Mouse (Mus musculus) thymus, adult 2 months (tissue): ENCODE data around the gene Nfat5. TPM values are rescaled to one million over a fixed set of nuclear protein-coding genes. Genes with fewer than 3 reads are reported as not detected.
A peak's percentile ranks its signal among the peaks of the same experiment; 100 is the strongest.

Experiments used
- DNase-seq: peaks from one replicate; pipeline ENCODE4 v3.0.0; 2021
- H3K27ac ChIP-seq: fragments of 200-500 bp; 2 replicates; pipeline ENCODE4 v1.5.1; 2012; ENCODE audit warnings: low read length, control low read depth; ENCODE audit not compliant: control insufficient read depth, insufficient read depth
- H3K27me3 ChIP-seq: fragments of 200-500 bp; 2 replicates; pipeline ENCODE4 v1.6.1; 2012; ENCODE audit warnings: mild to moderate bottlenecking, low read length, moderate library complexity, mixed read lengths; ENCODE audit not compliant: control insufficient read depth, insufficient read depth
- H3K36me3 ChIP-seq: fragments of 200-500 bp; 2 replicates; pipeline ENCODE4 v1.6.1; 2012; ENCODE audit warnings: mild to moderate bottlenecking, low read length, moderate library complexity; ENCODE audit not compliant: control insufficient read depth, insufficient read depth
- H3K4me1 ChIP-seq: fragments of 200-500 bp; replicated peaks from 2 replicates; pipeline ENCODE4 v1.6.1; 2012; ENCODE audit warnings: low read length; ENCODE audit not compliant: control insufficient read depth, insufficient read depth
- H3K4me3 ChIP-seq: fragments of 200-500 bp; 2 replicates; pipeline ENCODE4 v1.5.1; 2012; ENCODE audit warnings: mild to moderate bottlenecking, low read length, control low read depth, moderate library complexity; ENCODE audit not compliant: control insufficient read depth, insufficient read depth
- CTCF ChIP-seq: fragments of 200-500 bp; IDR thresholded peaks from 2 replicates; pipeline ENCODE4 v1.5.1; 2012; ENCODE audit warnings: mild to moderate bottlenecking, control low read depth, low read length, moderate library complexity, borderline replicate concordance; ENCODE audit not compliant: control insufficient read depth, poor library complexity, insufficient read depth; ENCODE audit errors: extremely low read depth
- POLR2A ChIP-seq: fragments of 200-500 bp; IDR thresholded peaks from 2 replicates; pipeline ENCODE4 v1.6.1; 2012; ENCODE audit warnings: mild to moderate bottlenecking, low read length, control low read depth, moderate library complexity; ENCODE audit not compliant: control insufficient read depth, poor library complexity, insufficient read depth; ENCODE audit errors: extremely low read depth
- WGBS: fragments of 180-500 bp; shearing (Covaris S2); methylation state at CpG from one replicate; pipeline ENCODE4 v1.1.7; 2018; 5-methylcytosine and 5-hydroxymethylcytosine counted together
- polyA plus RNA-seq: library from polyadenylated mRNA; depleted of rRNA; stranded (reverse); fragments of >200 nt; gene quantifications from 2 replicates; pipeline ENCODE4 v1.2.3, GENCODE M21; 2012; rRNA removed

The Nfat5 gene
- 36.0 and 40.3 TPM in 2 replicates for polyA plus RNA-seq

DNA sequence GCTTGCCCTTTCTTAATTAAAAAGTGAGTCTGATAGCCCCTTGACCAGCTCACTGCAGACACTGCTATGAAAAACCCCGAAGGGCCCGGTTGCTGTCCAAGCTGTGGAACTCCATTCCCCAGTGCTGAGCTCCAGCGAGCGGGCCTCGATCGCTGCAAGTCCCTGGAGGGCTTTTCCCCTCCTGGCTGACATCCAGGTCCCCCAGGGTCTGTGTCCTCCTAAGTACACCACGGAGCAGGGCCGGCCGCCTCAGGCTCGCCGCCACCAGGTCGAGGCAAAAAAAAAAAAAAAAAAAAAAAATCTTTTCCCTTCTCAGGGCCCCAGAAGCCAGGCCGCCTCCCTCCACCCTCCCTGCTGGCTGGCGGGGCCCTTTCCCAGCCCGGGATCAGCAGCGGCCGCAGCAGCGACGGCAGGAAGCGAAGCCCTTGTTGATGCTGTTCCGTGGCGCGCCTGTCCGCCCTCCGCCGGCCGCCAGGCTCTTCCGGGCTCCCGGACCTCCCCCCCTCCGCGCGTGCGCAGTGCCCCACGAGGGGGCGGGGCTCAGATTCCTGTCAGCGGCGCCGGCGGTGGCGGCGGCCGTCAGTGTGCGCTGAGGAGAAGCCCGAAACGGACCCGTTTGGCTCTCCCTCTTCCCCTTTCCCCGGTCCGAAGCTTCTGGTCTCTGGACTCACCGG lies at the start of gene Nfat5:
TSS of gene Nfat5 (plus strand) at position 543 of the 674 bp plus-strand sequence.
- Histone ChIP-seq H3K27me3 (no peaks in the 10 kb centered on the region), H3K4me3 (peak within 1 kb of the TSS; percentile 70), H3K36me3 (no peaks in the 10 kb centered on the region), H3K27ac (peak within 1 kb of the TSS; percentile 28), H3K4me1 (peaks cover 10% of the 10 kb centered on the region)
- TF ChIP-seq POLR2A (peak; percentile 92), CTCF (no peak)
- peak; percentile 98 for DNase-seq
- WGBS, result under 1% methylated on average over 49 of the region's 49 CpGs

DNA sequence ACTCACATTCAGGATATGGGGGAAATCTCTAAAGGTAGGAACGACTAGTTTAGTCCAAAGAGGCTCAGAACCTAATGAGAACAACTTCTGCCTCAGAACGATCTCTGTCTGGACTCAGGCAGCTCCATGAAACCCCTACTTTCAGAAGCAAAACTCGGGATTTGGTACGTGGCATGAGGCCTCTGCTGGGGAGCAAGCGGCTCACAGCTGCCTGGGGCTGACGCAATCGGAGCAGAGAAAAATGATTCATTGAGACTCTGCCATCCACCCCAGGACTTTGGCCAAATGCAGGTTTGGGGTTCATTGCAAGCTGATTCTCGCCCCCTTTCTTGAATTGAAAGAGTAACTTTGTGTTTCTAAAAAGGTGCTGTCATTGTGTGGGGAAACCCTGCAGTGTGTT lies 49.1 kb upstream of the Nfat5 start:
- TF ChIP-seq CTCF (no peak), POLR2A (no peak)
- no peaks in the 10 kb centered on the region for H3K27me3 ChIP-seq
- WGBS, result 92% methylated on average over 8 of the region's 8 CpGs
- H3K36me3 ChIP-seq, result no peaks in the 10 kb centered on the region
- H3K27ac ChIP-seq, result no peak overlapping the region
- H3K4me1 ChIP-seq, result peaks cover 3% of the 10 kb centered on the region
- H3K4me3 ChIP-seq, result no peak overlapping the region
- DNase-seq, result no peak

DNA sequence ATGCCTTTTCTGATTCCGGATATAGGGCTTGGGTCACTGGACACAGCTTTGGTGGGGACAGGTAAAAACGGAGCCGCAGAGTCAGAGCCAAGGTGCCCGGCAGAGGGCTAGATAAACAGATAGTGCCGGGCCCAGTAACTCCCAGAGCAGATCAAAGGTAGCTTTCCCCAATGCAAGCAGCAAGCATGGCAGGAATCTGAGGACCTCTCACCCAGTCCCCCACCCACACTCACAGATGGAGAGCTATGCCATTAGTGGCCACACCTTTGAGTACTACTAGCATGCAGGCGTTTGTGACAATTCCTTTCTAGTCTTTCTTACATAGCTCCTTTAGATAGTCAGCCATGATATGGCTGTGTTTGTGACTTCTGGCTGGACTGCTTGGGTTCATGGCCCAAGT lies 44.8 kb upstream of the Nfat5 start:
- Histone ChIP-seq H3K27ac (no peak overlapping the region), H3K36me3 (no peaks in the 10 kb centered on the region), H3K27me3 (no peaks in the 10 kb centered on the region), H3K4me1 (peaks cover 3% of the 10 kb centered on the region), H3K4me3 (no peak overlapping the region)
- 96% methylated on average over 6 of the region's 6 CpGs for WGBS
- DNase-seq, result no peak
- TF ChIP-seq POLR2A (no peak), CTCF (no peak)

DNA sequence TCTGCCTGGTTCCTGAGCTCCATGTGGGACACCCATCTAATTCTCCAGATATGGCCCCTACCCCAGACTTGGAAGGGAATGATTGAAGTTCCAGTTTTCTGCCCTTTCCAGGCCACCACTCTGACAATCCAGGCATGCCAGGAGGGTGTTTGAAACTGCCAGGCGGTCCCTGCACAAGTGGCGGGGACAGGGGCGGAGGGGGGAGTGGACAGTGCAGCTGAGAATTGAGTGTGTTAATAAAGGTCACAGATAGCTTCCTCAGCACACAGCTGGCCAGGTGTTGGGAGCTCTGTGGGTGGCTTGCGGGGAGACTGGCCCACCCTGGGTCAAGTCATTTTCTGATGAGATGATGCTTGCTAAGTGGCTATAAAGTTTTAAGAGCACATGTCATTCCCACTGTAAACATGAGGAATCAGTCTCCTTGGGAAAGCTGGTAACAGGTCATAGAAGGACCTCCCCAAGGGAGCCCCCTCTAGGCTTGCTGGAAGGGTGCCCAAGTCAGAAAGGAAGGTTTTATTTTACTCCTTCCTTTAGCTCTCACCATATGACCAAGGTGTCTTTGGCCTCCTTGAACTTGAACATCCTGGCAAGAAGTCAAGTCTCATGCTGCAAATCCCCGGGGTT lies 41.7 kb upstream of the Nfat5 start:
- Histone ChIP-seq H3K27me3 (no peaks in the 10 kb centered on the region), H3K4me3 (no peak overlapping the region), H3K36me3 (no peaks in the 10 kb centered on the region), H3K4me1 (peaks cover 11% of the 10 kb centered on the region), H3K27ac (no peak overlapping the region)
- TF ChIP-seq CTCF (no peak), POLR2A (no peak)
- 89% methylated on average over 5 of the region's 5 CpGs for WGBS
- DNase-seq, result no peak

DNA sequence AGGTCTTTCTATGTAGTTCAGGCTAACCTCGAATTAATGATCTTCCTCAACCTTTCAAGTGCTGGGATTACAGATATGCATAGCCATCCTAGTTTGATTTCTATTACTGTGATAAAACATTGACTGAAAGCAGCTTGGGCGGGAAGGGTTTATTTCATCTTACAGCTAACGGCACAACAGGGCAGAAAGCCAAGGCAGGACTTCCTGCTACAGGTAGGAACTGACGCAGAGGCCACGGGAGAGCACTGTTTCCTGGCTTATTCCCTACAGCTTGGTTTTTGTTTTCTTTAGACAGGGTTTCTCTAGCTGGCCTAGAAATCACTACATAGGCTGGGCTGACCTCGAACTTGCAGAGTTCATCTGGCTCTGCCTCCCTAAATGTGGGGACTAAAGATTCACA lies 40.1 kb upstream of the Nfat5 start:
- Histone ChIP-seq H3K27me3 (no peaks in the 10 kb centered on the region), H3K27ac (no peak overlapping the region), H3K4me1 (peaks cover 11% of the 10 kb centered on the region), H3K4me3 (no peak overlapping the region), H3K36me3 (no peaks in the 10 kb centered on the region)
- 38% methylated on average over 6 of the region's 6 CpGs for WGBS
- DNase-seq, result peak; percentile 14
- TF ChIP-seq POLR2A, result no peak
- TF ChIP-seq CTCF, result no peak

DNA sequence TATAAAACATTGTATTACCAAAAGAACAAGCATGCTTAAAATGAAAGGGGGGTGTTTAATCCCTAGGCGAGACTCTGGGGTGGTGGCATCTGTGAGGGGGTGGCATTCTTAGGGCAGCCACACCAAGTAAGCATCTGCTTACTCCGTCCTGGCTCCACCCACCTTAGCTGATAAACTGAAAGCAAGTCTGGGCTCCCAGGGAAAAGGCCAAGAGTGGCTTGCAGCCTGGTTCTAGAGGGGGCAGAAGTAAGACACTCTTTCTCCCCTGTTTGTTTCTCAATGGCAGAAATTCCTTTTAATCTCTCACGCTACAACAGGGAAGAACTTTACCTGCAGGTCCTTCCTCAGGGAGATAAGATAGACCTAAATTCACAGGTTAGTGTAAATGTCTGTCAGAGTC lies 38.9 kb upstream of the Nfat5 start:
- DNase-seq, result no peak
- H3K36me3 ChIP-seq, result no peaks in the 10 kb centered on the region
- 52% methylated on average over 3 of the region's 3 CpGs for WGBS
- TF ChIP-seq POLR2A, result no peak
- no peak for TF ChIP-seq CTCF
- no peak overlapping the region; the same call in none of the 2 replicates for H3K27ac ChIP-seq
- no peaks in the 10 kb centered on the region for H3K27me3 ChIP-seq
- peaks cover 11% of the 10 kb centered on the region for H3K4me1 ChIP-seq
- no peak overlapping the region for H3K4me3 ChIP-seq
